Mouse (Mus musculus): Measurements from ENCODE around the gene Xkr7. TPM values are rescaled to one million over a fixed set of nuclear protein-coding genes. Genes with fewer than 3 reads are reported as not detected.

The Xkr7 gene
- total RNA-seq, 2 experiments from 2014 or later, result not detected

GRCm38 (mm10) chr2:153065747-153066508 lies 34.3 kb downstream of the Xkr7 start, which contains the start of gene Ccm2l:
Gene Ccm2l (plus strand): TSS chr2:153065955.
- ATAC-seq (replicated peaks; ENCODE audit: poor library complexity, severe bottlenecking), result peak; percentile 13

- no peak for ATAC-seq (replicated peaks; ENCODE audit: poor library complexity, severe bottlenecking)
These were observed 35.3 kb downstream of the Xkr7 start for GRCm38 (mm10) chr2:153066991-153067390.

- no peak for ATAC-seq (replicated peaks; ENCODE audit: poor library complexity, severe bottlenecking)
These were observed 39.3 kb downstream of the Xkr7 start for GRCm38 (mm10) chr2:153070762-153071490.

- no peak for ATAC-seq (replicated peaks; ENCODE audit: poor library complexity, severe bottlenecking)
These were observed 40.0 kb downstream of the Xkr7 start for GRCm38 (mm10) chr2:153071491-153072184.

- no peak for ATAC-seq (replicated peaks; ENCODE audit: poor library complexity, severe bottlenecking)
These were observed 43.0 kb downstream of the Xkr7 start for GRCm38 (mm10) chr2:153074651-153075050.

- peak; percentile 85 for ATAC-seq (replicated peaks; ENCODE audit: poor library complexity, severe bottlenecking)
These were observed 44.3 kb downstream of the Xkr7 start for GRCm38 (mm10) chr2:153075961-153076360.

- ATAC-seq (replicated peaks; ENCODE audit: poor library complexity, severe bottlenecking), result peak; percentile 34
These were observed 49.3 kb downstream of the Xkr7 start for GRCm38 (mm10) chr2:153080841-153081523.

- no peak for ATAC-seq (replicated peaks; ENCODE audit: poor library complexity, severe bottlenecking)
These were observed 50.2 kb downstream of the Xkr7 start for GRCm38 (mm10) chr2:153081866-153082265.

- no peak for ATAC-seq (replicated peaks; ENCODE audit: poor library complexity, severe bottlenecking)
These were observed 51.6 kb downstream of the Xkr7 start for GRCm38 (mm10) chr2:153083275-153083674.

GRCm38 (mm10) chr2:153083824-153084223 lies 52.2 kb downstream of the Xkr7 start:
- peak; percentile 48; the same call in 1 of the 2 replicates for ATAC-seq (replicated peaks; ENCODE audit: poor library complexity, severe bottlenecking)

- ATAC-seq (replicated peaks; ENCODE audit: poor library complexity, severe bottlenecking), result peak; percentile 93
These were observed 52.8 kb downstream of the Xkr7 start for GRCm38 (mm10) chr2:153084261-153084976.

- ATAC-seq (replicated peaks; ENCODE audit: poor library complexity, severe bottlenecking), result no peak
These were observed 53.9 kb downstream of the Xkr7 start for GRCm38 (mm10) chr2:153085556-153085955.

- no peak for ATAC-seq (replicated peaks; ENCODE audit: poor library complexity, severe bottlenecking)
These were observed 54.5 kb downstream of the Xkr7 start for GRCm38 (mm10) chr2:153086166-153086565.

- no peak for ATAC-seq (replicated peaks; ENCODE audit: poor library complexity, severe bottlenecking)
These were observed 55.4 kb downstream of the Xkr7 start for GRCm38 (mm10) chr2:153087091-153087490.

GRCm38 (mm10) chr2:153089316-153089715 lies 57.7 kb downstream of the Xkr7 start:
- no peak for ATAC-seq (replicated peaks; ENCODE audit: poor library complexity, severe bottlenecking)

- ATAC-seq (replicated peaks; ENCODE audit: poor library complexity, severe bottlenecking), result peak; percentile 91
These were observed 59.0 kb downstream of the Xkr7 start for GRCm38 (mm10) chr2:153090551-153091165.

Data from granulocyte monocyte progenitor cell, adult 5-6 weeks (primary cell).